Mouse (Mus musculus): Measurements from ENCODE around the gene Kcnip1.

Kcnip1 gene

GRCm38 (mm10) chr11:33938561-33939274 is 54.2 kb downstream of the Kcnip1 start:
- peak; percentile 93 for DNase-seq (ENCODE audit: low read depth)

GRCm38 (mm10) chr11:33937641-33938040 is 55.3 kb downstream of the Kcnip1 start:
- DNase-seq (ENCODE audit: low read depth), result no peak

GRCm38 (mm10) chr11:33934286-33934685 is 58.7 kb downstream of the Kcnip1 start:
- peak; percentile 46 for DNase-seq (ENCODE audit: low read depth)

- DNase-seq (ENCODE audit: low read depth), result peak; percentile 85
Measured at GRCm38 (mm10) chr11:33932386-33933111, 60.4 kb downstream of the Kcnip1 start.

- peak; percentile 88 for DNase-seq (ENCODE audit: low read depth)
Measured at GRCm38 (mm10) chr11:33931836-33932385, 61.0 kb downstream of the Kcnip1 start.

- no peak for DNase-seq (ENCODE audit: low read depth)
Measured at GRCm38 (mm10) chr11:33929412-33929811, 63.5 kb downstream of the Kcnip1 start.

- peak; percentile 69 for DNase-seq (ENCODE audit: low read depth)
Measured at GRCm38 (mm10) chr11:33928658-33929057, 64.3 kb downstream of the Kcnip1 start.

GRCm38 (mm10) chr11:33927836-33928235 is 65.1 kb downstream of the Kcnip1 start:
- DNase-seq (ENCODE audit: low read depth), result peak; percentile 17

- DNase-seq (ENCODE audit: low read depth), result no peak
Measured at GRCm38 (mm10) chr11:33927321-33927720, 65.6 kb downstream of the Kcnip1 start.

- DNase-seq (ENCODE audit: low read depth), result no peak
Measured at GRCm38 (mm10) chr11:33926551-33926950, 66.4 kb downstream of the Kcnip1 start.

- DNase-seq (ENCODE audit: low read depth), result no peak
Measured at GRCm38 (mm10) chr11:33925778-33926177, 67.2 kb downstream of the Kcnip1 start.

- DNase-seq (ENCODE audit: low read depth), result no peak
Measured at GRCm38 (mm10) chr11:33923031-33923430, 69.9 kb downstream of the Kcnip1 start.

- no peak for DNase-seq (ENCODE audit: low read depth)
Measured at GRCm38 (mm10) chr11:33921451-33921850, 71.5 kb downstream of the Kcnip1 start.

- no peak for DNase-seq (ENCODE audit: low read depth)
Measured at GRCm38 (mm10) chr11:33919826-33920225, 73.1 kb downstream of the Kcnip1 start.

- DNase-seq (ENCODE audit: low read depth), result no peak
Measured at GRCm38 (mm10) chr11:33918424-33918823, 74.5 kb downstream of the Kcnip1 start.

GRCm38 (mm10) chr11:33917574-33917973 is 75.4 kb downstream of the Kcnip1 start:
- DNase-seq (ENCODE audit: low read depth), result peak; percentile 47

GRCm38 (mm10) chr11:33914216-33914615 is 78.7 kb downstream of the Kcnip1 start:
- no peak for DNase-seq (ENCODE audit: low read depth)

- DNase-seq (ENCODE audit: low read depth), result no peak
Measured at GRCm38 (mm10) chr11:33913061-33913460, 79.9 kb downstream of the Kcnip1 start.

- DNase-seq (ENCODE audit: low read depth), result no peak
Measured at GRCm38 (mm10) chr11:33912151-33912571, 80.8 kb downstream of the Kcnip1 start.

GRCm38 (mm10) chr11:33910982-33911381 is 82.0 kb downstream of the Kcnip1 start:
- no peak for DNase-seq (ENCODE audit: low read depth)

- DNase-seq (ENCODE audit: low read depth), result no peak
Measured at GRCm38 (mm10) chr11:33908360-33909175, 84.4 kb downstream of the Kcnip1 start.

- no peak for DNase-seq (ENCODE audit: low read depth)
Measured at GRCm38 (mm10) chr11:33903494-33903893, 89.5 kb downstream of the Kcnip1 start.
